Mouse (Mus musculus): ENCODE data around the gene Rpp21.

DNA sequence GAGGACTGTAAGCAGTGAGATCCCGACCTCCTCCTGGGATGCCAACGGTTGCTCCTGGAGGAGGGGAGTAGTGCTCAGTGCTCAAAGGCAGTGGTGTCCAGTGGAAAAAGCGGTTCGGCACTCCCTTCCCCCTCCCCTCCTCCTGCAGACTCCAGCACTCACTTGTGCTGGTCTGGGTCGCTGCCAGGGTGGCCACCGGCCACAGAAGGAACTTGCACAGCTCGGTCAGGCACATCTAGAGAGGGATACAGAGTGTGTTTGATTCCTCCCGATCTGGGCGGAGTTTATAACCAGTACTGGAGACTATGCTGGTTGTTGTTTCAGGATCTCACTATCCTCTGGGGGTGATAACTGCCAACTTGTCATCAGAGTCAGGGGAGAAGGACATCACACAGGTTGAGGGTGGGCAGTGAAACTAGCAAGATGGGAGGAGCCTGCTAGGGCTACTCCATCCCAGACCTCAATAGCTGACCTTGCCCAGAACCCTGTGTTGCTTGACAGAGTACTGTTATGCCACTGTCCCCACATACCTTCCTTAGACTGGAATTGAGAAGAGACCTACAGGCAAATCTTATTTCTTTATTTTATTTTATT lies 32.5 kb downstream of the Rpp21 start:
- no peak for TF ChIP-seq CTCF (IDR thresholded peaks at IDR 0.05; ENCODE audit: borderline replicate concordance, extremely low read depth, insufficient read depth, insufficient read length)
- no peak for TF ChIP-seq POLR2A (IDR thresholded peaks at IDR 0.05; ENCODE audit: borderline replicate concordance, extremely low read depth, insufficient read depth, insufficient read length, poor library complexity, severe bottlenecking)

All from brain, embryonic 14.5 days (tissue).